Comparison of ENCODE assay signal across 8 mouse cellular contexts in genomic region chr9:119002267-119002666, GRCm38 (mm10). TPM values are rescaled to one million over a fixed set of nuclear protein-coding genes. Genes with fewer than 3 reads are reported as not detected.
DNase-seq lines count a peak whose midpoint lies in the region; ATAC-seq lines count a peak whose summit lies in the region.

No protein-coding gene starts in this region.

- H3K4me2 ChIP-seq in embryonic facial prominence, embryonic 13.5 days, result no peak overlapping the region
- peak overlapping the region; percentile 22 for H3K4me2 ChIP-seq in intestine, embryonic 15.5 days (replicated peaks)
- no peak overlapping the region; the same call in 1 of the 2 replicates for H3K4me2 ChIP-seq in liver, embryonic 16.5 days (ENCODE audit: low read depth, low read length)

- H3K4me3 ChIP-seq in embryonic facial prominence, embryonic 13.5 days, result no peak overlapping the region
- no peak overlapping the region for H3K4me3 ChIP-seq in intestine, embryonic 15.5 days (replicated peaks)
- no peak overlapping the region for H3K4me3 ChIP-seq in liver, embryonic 16.5 days (ENCODE audit: low read depth, low read length)

- H3K27me3 ChIP-seq in embryonic facial prominence, embryonic 13.5 days, result no peaks in the 10 kb centered on the region
- H3K27me3 ChIP-seq in intestine, embryonic 15.5 days (replicated peaks), result no peaks in the 10 kb centered on the region
- H3K27me3 ChIP-seq in liver, embryonic 16.5 days (ENCODE audit: control insufficient read depth, insufficient read depth, low read depth, low read length), result no peaks in the 10 kb centered on the region

- H3K9ac ChIP-seq in embryonic facial prominence, embryonic 13.5 days, result no peak overlapping the region; the same call in 1 of the 2 replicates
- H3K9ac ChIP-seq in intestine, embryonic 15.5 days, result 0 out of 2 replicates have a peak overlapping the region, but pooled peaks have one; percentile 4
- no peak overlapping the region for H3K9ac ChIP-seq in liver, embryonic 16.5 days (ENCODE audit: low read depth, low read length)

- H3K9me3 ChIP-seq in embryonic facial prominence, embryonic 13.5 days, result no peaks in the 10 kb centered on the region
- H3K9me3 ChIP-seq in intestine, embryonic 15.5 days, result no peaks in the 10 kb centered on the region
- H3K9me3 ChIP-seq in liver, embryonic 16.5 days (replicated peaks; ENCODE audit: control insufficient read depth, low read length), result no peaks in the 10 kb centered on the region

- peak; percentile 67 for DNase-seq in 3134 (ENCODE audit: extremely low read depth, insufficient read length, low spot score)
- DNase-seq in right cerebral cortex, postnatal 14 days, result no peak
- DNase-seq in ovary, postnatal 14 days (ENCODE audit: low spot score), result no peak
- no peak for DNase-seq in MN1 (ENCODE audit: low spot score)
- no peak for DNase-seq in right cerebral cortex, postnatal 36 days (ENCODE audit: low spot score in 2 of 2)

- H3K27ac ChIP-seq in embryonic facial prominence, embryonic 13.5 days, result peak overlapping the region; percentile 68
- peak overlapping the region; percentile 49; the same call in 1 of the 2 replicates for H3K27ac ChIP-seq in intestine, embryonic 15.5 days
- peak overlapping the region; percentile 64 for H3K27ac ChIP-seq in liver, embryonic 16.5 days (ENCODE audit: low read length)

- peaks cover 12% of the 10 kb centered on the region for H3K36me3 ChIP-seq in embryonic facial prominence, embryonic 13.5 days
- no peaks in the 10 kb centered on the region for H3K36me3 ChIP-seq in intestine, embryonic 15.5 days
- H3K36me3 ChIP-seq in liver, embryonic 16.5 days (ENCODE audit: control insufficient read depth, insufficient read depth), result no peaks in the 10 kb centered on the region

- ATAC-seq in embryonic facial prominence, embryonic 13.5 days (ENCODE audit: insufficient number of reproducible peaks, insufficient read depth, low FRiP score, low TSS enrichment, low read depth), result no peak
- peak; percentile 52; the same call in 1 of the 2 replicates for ATAC-seq in intestine, embryonic 15.5 days
- ATAC-seq in liver, embryonic 16.5 days (ENCODE audit: low read depth), result peak; percentile 59

- 68% methylated on average over 17 of the region's 17 CpGs for WGBS in embryonic facial prominence, embryonic 13.5 days
- 24% methylated on average over 17 of the region's 17 CpGs for WGBS in intestine, embryonic 15.5 days
- WGBS in liver, embryonic 16.5 days (ENCODE audit: insufficient replicate concordance), result 12% methylated on average over 17 of the region's 17 CpGs

- peaks cover 62% of the 10 kb centered on the region for H3K4me1 ChIP-seq in embryonic facial prominence, embryonic 13.5 days
- H3K4me1 ChIP-seq in intestine, embryonic 15.5 days (replicated peaks), result peaks cover 24% of the 10 kb centered on the region
- peaks cover 17% of the 10 kb centered on the region for H3K4me1 ChIP-seq in liver, embryonic 16.5 days (ENCODE audit: control insufficient read depth, low read depth, low read length)

RNA-seq across cellular contexts. Expression of gene Vill, which starts 50.3 kb away (rescaled TPM):
- 21.4 and 25.5 TPM in 2 replicates for polyA plus RNA-seq in embryonic facial prominence, embryonic 13.5 days (2015; fragmentation: Nextera tagmentation; extraction: Ambion mirVana)
- polyA plus RNA-seq in intestine, embryonic 15.5 days (2015; fragmentation: Nextera tagmentation; extraction: Ambion mirVana), result 16.1 and 17.2 TPM in 2 replicates
- polyA plus RNA-seq in liver, embryonic 16.5 days (2015; fragmentation: Nextera tagmentation; extraction: Ambion mirVana), result 10.2 and 11.3 TPM in 2 replicates
